Mouse (Mus musculus) myocyte (in vitro differentiated cells): ENCODE measurements around the gene Cdc5l.

Experiments
- CEBPB ChIP-seq: IDR thresholded peaks from 2 replicates; pipeline ENCODE4 v1.6.1; 2011; ENCODE audit warnings: mild to moderate bottlenecking, moderate library complexity; ENCODE audit not compliant: poor library complexity, insufficient read depth, severe bottlenecking
- E2F4 ChIP-seq: IDR thresholded peaks from one replicate; pipeline ENCODE4 v1.6.1; 2011; ENCODE audit warnings: mild to moderate bottlenecking, control low read depth, moderate library complexity; ENCODE audit not compliant: insufficient read depth
- MAX ChIP-seq: IDR thresholded peaks from one replicate; pipeline ENCODE4 v1.6.1; 2011; ENCODE audit warnings: low read depth, mild to moderate bottlenecking, control low read depth
- MYOD1 ChIP-seq, 3 experiments: IDR thresholded peaks; one replicate each; pipeline ENCODE4 v1.6.1; 2011; ENCODE audit warnings: control low read depth in 2 of 3, low read depth in 2 of 3, mild to moderate bottlenecking in 2 of 3, moderate library complexity in 1 of 3; ENCODE audit not compliant: insufficient read length in 2 of 3, control insufficient read depth in 1 of 3
- MYOG ChIP-seq, 3 experiments: IDR thresholded peaks; one replicate each; pipeline ENCODE4 v1.6.1; 2011; ENCODE audit warnings: control low read depth in 2 of 3, low read depth in 2 of 3, mild to moderate bottlenecking in 2 of 3; ENCODE audit not compliant: insufficient read length in 2 of 3, control insufficient read depth in 1 of 3, insufficient read depth in 1 of 3
- POLR2A ChIP-seq: IDR thresholded peaks from one replicate; pipeline ENCODE4 v1.6.1; 2011; ENCODE audit warnings: low read depth, mild to moderate bottlenecking, control low read depth, moderate library complexity; ENCODE audit not compliant: insufficient read length
- POLR2AphosphoS2 ChIP-seq: IDR thresholded peaks from one replicate; pipeline ENCODE4 v1.6.1; 2011; ENCODE audit warnings: low read depth, control low read depth; ENCODE audit not compliant: insufficient read length
- TCF3 ChIP-seq: IDR thresholded peaks from one replicate; pipeline ENCODE4 v1.6.1; 2011; ENCODE audit warnings: low read depth, control low read depth; ENCODE audit not compliant: insufficient read length
- USF1 ChIP-seq: IDR thresholded peaks from one replicate; pipeline ENCODE4 v1.6.1; 2011; ENCODE audit warnings: low read depth, mild to moderate bottlenecking, control low read depth, moderate library complexity

DNA sequence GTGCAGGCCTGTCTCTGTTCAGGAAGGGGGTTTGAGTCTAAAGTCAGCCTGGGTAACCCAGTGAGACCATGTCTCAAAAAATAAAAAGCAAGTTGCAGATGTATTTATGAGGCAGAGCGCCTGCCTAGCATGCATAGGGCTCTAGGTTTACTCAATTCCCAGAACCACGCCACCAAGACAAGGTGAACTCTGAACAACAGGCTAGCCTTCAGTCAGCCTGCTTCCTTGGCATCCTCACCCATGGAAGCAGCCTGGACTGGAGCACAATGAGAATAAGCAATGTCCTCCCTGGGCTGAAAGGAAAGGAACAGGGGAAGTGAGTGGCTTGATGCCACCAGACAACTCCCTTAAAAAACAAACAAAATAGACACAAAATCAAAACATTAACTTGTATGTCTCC, 35.5 kb downstream of the Cdc5l start:
- TF ChIP-seq CEBPB: no peak
- no peak for TF ChIP-seq MAX
- no peak for TF ChIP-seq POLR2A
- TF ChIP-seq E2F4: no peak
- no peak for TF ChIP-seq MYOG (IDR thresholded peaks at IDR 0.05; ENCODE audit: control insufficient read depth in 1 of 3, insufficient read depth in 1 of 3, insufficient read length in 2 of 3, low read depth in 2 of 3)
- TF ChIP-seq TCF3: no peak
- no peak for TF ChIP-seq POLR2AphosphoS2
- no peak for TF ChIP-seq MYOD1 (IDR thresholded peaks at IDR 0.05; ENCODE audit: control insufficient read depth in 1 of 3, insufficient read length in 2 of 3, low read depth in 2 of 3)
- no peak for TF ChIP-seq USF1
